Mouse (Mus musculus) thymus, postnatal 0 days (tissue): ENCODE measurements around the gene Cdk5. TPM values are rescaled to one million over a fixed set of nuclear protein-coding genes. Genes with fewer than 3 reads are reported as not detected.
A peak's percentile ranks its signal among the peaks of the same experiment; 100 is the strongest.

ENCODE experiments used
- DNase-seq: peaks from one replicate; pipeline ENCODE4 v3.0.0-alpha.2; 2015; ENCODE audit warnings: low spot score
- polyA plus RNA-seq: library from polyadenylated mRNA; unstranded; fragments of >200 nt; fragmentation: Nextera tagmentation; extraction: Ambion mirVana; gene quantifications from 2 replicates; pipeline ENCODE4 v1.2.1, GENCODE M21; 2015

Gene Cdk5
- polyA plus RNA-seq, 1 experiment from 2014 or later: 31.4 TPM

DNA sequence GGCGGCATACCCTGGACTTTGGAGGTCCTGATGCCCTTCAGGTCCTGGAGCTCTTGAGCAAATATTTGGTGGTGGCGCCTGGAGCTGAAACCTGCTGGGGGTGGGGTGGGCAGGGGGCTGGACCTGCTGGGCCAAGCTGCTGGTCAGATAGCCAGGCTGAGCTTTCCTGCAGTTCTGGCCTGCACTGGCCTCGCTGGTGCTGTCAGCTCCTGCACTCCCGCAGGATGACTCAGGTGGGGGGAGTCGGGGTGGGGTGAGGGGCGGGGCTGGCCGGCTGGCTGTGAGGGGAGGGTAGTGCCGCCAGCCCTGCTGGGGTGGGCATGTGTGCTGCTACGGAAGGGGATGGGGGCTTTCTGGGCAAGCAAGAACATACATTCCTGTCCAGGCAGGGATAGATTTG lies 5.3 kb upstream of the Cdk5 start:
- no peak for DNase-seq

DNA sequence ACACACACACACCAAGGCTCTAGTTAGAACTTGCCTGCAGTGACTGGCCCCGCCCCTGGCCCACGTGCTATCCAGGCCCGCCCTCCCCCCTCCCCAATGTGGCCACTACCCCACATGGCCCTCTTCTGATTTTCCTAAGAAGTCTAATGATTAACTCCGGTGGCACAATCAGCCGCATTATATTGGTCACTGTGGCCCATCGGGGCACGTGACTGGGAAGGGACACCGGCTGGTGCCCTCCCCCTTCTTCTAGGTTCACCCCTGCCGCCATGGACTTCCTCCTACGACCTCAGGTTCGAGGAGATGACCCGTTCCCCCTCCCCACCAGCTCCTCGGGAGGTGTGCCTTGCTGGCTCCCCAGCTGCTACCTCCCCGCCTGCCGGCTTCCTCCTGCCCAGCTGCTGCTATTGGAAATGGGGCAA lies 4.7 kb upstream of the Cdk5 start:
- no peak for DNase-seq

DNA sequence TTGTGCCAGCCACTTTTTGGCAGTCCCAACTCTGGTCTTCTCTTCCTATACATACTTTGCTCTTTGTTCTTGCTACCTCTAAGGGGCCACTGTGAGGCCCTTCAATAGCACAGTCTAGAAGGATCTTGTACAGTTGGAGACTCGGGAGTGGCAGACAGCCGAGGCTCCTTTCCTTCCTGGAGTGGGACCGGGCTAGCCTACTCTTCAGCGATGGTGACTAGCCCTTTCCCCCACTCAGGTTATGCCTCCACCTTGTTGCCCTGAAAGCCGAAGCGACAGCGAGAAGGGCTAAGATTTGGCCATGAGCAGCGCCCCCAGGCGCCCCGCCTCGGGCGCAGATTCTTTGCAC lies 3.9 kb upstream of the Cdk5 start:
- DNase-seq: no peak

DNA sequence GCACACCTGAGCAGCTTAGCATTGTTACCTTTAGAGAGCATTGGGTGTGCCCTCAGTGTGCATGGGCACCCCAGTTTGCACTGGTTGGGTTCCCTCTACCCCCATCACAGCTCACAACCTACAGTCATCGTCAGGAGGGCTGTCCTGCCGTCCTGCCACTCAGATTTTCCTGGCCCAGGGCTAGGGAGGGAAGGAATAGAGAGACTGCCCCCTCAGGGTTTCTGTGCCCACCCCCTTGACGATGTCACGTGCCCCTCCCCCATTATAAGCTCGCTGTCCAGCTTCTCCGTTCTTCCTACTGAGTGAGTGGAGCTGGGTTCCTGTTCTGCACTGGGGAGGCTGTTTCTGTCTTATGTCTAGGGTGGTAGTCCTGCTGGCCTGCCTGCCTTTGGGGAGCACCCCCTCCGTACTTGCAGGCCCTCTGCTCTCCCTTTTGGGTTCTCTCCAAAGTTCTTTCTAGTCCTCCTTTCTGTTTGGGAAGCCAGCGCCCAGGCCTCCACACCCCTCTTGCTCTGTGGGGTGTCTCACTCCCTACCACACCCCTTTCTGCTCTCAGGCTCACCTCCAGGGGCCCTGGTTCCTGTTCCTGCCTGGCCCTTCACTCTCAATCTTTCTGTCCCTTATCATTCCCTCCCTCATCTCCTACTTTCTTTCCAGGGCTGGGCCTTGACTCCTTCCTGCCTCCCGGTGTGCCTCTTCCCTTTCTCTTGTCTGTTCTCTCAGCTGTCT lies 3.4 kb upstream of the Cdk5 start:
- DNase-seq: no peak

DNA sequence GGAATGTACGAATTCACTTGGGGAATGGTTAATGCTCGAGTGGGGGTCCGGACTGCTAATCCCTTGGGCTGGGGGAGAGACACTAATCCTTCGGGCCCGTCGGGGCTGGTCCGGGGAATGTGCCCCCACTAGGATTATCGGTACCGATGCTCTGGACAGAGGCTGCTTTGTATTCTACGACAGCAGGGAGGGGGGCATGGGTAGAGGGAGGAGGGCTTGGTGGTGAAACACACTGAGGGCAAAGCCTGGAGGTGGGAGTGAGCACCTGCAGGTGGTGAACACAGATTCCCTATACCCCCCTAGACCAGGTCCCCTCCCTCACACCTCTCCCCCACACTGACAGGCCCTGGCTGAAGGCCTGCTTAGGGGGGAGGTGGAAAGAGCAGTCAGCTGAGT lies 2.7 kb upstream of the Cdk5 start:
- DNase-seq: peak; percentile 28

DNA sequence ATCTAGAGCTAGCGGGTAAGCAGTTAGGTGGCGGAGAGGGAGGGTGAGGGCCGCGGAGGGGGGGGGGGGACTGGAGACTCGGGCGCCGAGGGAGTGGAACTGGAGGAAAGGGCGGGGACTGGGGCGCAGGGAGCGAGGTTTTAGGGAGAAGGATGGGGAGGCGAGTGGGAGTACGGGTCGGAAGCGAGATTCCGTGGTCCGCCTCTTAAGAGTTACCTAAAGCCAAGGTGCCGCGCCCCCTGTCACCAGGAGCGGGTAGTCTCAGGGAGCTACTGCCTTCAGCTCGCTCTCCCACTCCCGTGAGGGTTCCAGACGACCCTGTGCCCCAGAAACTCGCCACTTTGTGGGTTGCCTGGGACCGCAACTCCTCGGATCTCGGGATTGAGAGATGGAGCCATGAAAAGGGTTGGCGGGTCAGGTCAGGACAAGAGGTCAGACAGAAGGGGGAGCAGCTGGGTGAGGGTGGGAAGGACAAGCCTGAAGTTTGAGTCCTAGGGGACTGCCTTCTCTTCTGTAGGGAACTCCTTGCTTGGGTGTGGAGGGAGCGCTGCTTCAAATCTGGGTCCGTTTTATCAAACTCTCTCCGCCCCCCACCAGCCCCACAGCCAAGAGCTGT lies 2.2 kb upstream of the Cdk5 start:
- DNase-seq: peak; percentile 73

DNA sequence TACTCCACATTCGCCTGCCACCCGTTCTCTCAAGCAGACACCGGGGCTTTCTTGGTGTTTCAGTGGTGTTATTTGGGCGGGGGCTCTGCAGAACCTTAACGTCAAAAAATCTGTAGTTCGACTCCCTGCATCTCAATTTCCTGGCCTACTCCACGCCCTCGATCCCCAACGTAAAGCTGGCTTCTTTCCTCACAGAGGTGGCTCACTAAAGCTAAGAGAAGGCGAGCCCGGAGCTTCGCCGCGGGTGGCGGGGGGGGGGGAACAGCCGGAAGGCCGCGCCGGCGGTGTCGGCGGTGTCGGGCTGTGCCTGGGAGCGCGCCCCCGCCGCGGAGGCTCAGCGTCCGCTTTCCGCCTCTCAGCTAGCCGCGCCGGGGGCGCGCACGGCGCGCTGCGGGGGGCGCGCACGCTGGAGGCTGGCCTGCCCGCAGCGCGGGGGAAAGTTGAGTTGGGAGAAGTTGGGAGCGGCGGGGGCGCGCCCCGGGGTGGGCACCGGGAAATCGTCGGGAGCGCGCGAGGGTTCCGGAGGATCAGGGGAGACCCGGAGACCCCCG lies 1.6 kb upstream of the Cdk5 start:
- peak; percentile 93 for DNase-seq

DNA sequence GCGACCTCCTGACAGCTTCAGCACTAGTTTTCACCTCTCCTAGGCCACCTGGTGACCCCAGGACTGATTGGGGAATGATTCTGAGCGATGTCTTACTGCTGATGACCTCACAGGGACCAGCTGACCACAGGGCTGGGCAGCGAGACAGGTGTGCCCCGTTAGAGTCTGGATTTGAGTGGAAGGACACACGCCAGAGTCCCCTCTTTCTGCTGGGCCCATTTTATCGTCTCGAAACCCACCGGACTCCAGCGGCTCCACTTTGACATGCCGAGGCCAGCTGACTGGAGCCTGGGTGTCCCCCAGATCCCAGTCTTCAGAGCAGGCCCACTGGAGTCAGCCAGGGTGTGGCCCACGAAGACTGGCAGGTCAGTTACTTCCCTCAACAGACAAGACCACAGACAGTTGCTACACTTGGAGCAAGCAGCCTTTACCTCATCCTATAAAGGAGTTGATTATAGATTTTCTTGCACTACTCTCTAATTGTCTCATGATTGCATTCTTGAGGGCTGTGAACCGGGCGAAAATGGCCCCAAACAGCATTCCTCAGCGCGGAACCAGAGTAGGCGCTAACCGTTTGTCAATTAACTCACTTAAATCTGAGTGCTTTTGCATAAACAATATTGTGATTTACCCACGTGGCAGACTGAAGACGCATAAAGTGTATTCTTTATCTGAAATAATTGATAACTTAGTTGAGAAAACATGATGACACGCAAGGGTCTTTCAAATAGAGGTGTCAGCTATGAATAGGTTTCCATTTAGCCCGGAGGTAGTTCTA lies 863 bp upstream of the Cdk5 start:
- peak; percentile 27 for DNase-seq

DNA sequence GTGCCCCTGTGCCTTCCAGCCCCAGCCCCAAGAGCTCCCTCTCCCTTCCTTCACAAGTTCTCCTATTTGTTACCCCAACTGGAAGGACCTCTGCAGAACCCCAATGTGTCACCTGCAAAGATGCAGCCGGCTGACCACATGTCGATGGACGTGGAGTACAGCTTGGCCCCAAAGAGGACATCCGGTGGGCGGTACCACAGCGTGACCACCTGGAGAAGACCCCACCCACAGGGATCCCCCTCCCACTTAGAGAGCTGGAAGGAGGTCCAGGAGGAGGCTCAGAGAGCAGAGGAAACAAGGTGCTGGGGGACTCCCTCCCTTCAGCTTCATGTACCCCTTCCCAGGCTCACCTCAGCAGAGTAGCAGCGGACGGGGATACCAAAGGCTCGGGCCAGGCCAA lies 2.9 kb downstream of the Cdk5 start:
- no peak for DNase-seq

DNA sequence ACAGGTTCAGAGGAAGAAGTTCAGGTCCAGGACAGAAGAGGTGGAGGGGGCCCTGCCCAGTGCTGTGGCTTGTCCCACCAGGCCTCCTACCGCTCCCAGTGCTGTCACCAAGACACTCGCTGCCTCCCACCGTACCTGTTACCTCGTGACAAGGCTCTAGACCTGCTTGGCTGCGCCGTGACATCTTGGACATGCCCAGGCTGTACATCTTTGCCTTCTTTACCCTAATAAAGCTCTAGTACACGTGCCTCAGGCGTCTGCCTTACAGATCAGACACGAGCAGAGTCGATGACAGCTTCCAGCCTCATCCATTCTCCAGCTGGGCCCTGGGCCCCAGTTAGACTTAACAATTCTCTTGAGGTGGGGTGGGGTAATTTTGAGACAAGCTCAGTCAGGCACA lies 5.7 kb downstream of the Cdk5 start:
- no peak for DNase-seq

DNA sequence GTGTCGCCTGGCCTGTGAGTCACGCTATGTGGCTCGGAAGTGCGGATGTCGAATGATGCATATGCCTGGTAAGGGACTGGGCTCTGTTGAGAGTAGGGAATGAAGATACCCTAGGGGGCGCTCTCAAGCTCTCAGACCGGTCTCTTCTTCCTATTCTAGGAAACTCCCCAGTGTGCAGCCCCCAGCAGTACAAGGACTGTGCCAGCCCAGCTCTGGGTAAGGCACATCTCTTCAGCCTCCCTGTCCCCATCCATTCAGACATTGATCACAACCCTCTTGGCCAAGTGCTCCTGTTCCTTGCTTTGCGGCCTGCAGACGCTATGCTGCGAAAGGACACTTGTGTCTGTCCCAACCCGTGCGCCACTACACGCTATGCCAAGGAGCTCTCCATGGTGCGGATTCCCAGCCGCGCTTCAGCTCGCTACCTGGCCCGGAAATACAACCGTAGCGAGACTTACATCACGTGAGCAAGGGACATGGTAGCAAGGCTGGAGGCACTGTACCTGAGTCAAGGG lies 7.1 kb downstream of the Cdk5 start:
- DNase-seq: peak; percentile 84

DNA sequence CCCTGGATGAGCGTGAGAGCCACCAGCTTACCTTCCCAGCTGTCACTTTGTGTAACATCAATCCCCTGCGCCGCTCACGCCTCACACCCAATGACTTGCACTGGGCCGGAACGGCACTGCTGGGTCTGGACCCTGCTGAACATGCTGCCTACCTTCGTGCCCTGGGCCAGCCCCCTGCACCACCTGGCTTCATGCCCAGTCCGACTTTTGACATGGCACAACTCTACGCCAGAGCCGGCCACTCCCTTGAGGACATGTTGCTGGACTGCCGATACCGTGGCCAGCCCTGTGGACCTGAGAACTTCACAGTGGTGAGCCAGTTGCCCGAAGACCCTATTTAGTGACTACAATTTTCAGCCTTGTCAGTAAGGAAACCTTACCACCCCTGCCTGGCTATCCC lies 9.4 kb downstream of the Cdk5 start:
- no peak for DNase-seq

DNA sequence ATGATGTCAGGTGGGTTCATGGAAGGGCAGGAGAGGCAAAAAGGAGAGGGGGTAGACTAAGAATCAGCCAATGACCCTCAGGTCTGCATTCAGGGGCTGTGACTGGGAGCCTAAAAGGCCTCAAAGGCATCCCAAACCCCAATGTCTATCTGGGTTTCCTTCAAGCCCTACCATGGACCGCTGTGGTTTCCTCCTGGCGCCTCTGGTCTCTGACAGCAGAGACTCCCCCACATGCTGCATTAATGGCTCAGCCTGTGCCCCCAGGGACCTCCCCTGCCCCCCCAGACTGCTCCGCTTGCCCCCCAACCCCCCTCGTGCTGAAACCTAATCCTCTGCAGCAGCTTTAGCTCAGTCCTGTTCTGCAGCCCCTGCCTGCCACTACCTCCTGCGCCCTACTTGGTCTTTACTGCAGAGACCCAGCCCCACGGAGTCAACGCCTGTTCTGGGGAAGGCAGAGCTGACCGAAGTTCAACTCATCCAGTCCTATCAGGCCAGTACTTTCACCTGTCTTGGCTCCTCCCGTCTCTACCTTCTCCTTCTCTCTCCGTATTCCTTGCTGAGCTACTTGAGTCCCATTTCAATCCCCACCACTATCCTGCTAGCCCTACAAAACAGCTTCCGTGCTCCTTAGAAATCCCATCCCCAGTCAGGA lies 10.2 kb downstream of the Cdk5 start, which contains the start of gene Asic3:
Gene Asic3, plus strand, starts transcription at position 351 of the 652 bp plus-strand sequence.
- DNase-seq: no peak

DNA sequence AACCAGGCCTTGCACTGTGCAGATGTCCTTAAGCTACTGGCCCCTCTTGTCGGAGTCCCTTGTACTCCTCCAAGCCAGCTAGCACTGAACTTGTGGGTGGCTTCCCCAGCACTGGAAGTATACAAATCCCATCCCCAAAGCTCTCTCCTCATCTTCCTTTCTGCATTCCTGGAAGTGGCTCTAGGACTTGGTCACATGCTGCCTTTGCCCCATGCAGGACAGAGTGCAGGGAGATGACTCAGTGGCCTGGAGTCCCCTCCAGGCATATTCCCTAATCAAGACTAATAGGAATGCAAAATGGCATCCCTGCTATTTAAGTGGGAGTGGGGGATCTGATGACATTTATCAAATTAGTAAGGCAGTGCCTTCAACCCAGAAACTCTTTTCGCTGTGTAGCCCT lies 11.3 kb downstream of the Cdk5 start:
- no peak for DNase-seq

DNA sequence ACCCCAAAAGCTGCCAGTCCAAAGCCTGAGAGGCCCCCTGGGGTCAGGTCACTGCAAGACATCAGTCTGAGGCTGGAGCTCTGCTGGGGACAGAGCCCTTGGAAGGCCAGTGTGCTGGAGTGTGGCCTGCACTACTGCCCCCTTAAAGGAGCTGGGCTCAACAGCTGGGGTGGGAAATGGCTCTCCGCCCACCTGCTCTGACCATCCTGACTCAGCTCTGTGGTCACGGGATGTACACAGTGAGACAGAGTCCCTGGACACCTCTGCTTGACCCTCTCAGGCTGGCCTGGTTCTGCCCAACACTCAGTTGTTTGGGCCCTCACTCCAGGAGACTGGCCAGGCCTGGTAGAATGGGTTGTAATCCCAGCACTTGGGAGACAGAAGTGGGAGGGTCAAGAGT lies 13.9 kb downstream of the Cdk5 start:
- no peak for DNase-seq

DNA sequence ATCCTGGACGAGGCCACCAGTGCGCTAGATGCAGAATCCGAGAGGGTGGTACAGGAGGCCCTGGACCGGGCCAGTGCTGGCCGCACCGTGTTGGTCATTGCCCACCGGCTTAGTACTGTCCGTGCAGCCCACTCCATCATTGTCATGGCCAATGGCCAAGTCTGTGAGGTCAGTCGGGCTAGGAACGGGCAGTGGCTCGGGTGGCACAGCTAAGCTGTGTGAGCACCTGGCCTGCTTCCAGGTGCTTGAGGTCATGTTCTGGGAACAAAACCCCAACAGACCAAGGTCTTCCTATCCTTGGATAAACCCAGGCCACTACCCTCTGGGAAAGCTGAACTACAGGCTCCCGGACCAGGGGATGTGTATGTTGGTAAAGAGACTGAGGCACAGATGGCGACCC lies 14.7 kb downstream of the Cdk5 start:
- no peak for DNase-seq

DNA sequence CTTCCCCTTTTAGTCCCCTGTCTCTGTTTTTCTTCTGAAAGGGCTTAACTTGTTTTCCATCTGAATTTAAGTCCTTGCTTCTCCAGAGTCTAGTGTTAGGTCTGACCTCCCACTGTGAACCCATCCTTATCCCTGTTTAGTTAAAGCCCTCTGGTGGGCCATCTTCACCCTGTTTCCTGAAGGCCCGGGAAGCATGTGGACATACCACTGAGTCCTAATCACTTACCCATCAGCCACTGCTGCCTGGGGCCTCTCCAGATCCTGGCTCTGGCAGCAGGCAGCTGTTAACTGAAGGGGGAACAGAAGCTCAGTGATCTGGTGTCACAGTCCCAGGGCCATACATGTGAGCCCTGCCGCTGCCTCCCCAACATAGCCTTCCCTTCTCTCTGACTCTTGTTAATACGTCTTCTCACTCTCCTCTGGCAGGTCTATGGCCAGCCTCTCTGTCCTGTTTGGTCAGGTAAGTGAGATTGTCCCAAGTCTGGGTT lies 17.9 kb downstream of the Cdk5 start:
- no peak for DNase-seq

DNA sequence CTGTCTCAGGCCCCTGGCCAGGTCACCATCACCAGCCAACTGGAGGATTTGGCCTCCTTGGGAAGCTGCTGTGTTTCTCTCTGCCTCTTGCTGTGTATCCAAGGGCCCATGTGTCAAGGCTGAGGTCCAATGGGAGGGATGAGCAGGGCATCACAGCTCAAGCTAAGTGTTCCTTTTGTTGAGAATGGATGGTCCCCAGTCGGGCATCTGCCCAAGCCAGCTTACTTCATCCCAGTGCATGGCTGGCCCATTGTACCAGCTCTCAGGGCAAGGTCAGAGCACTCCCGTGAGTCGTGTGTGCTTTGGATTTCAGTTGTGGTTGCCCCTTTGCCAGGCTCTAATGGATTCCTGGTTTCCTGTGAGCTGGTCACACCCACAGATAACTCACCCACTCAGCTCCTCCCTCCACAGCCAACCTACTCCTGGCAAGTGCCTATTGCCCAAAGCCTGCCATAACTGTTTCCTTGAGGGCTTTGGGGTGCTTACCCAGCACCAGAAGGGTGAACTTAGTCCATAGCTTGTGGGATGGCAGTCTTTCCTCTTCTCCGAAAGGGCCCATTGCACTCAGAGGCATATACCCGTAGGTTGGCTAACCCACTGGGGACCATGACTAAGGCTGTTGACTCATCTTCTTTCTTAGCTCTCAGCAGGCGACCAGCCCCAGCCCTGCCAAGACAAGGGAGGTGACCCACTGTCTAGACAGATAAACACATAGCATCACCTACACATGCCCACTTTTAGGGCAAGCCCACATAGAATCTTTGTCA lies 18.6 kb downstream of the Cdk5 start:
- DNase-seq: no peak

DNA sequence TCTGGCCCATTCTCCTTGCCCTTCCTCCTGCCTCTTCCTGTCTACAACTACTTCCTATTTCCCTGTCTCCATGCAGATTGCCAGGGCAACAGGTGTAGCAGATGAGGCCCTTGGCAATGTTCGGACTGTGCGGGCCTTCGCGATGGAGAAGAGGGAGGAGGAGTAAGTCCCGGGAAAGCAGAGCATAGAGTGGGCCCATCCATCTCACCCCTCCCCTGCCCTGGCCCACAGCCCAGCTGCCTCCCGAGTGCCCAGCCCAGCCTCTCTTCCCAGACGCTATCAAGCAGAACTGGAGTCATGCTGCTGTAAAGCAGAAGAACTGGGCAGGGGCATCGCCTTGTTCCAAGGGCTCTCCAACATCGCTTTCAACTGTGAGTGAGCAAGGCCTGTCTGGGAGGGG lies 21.4 kb downstream of the Cdk5 start:
- DNase-seq: no peak

DNA sequence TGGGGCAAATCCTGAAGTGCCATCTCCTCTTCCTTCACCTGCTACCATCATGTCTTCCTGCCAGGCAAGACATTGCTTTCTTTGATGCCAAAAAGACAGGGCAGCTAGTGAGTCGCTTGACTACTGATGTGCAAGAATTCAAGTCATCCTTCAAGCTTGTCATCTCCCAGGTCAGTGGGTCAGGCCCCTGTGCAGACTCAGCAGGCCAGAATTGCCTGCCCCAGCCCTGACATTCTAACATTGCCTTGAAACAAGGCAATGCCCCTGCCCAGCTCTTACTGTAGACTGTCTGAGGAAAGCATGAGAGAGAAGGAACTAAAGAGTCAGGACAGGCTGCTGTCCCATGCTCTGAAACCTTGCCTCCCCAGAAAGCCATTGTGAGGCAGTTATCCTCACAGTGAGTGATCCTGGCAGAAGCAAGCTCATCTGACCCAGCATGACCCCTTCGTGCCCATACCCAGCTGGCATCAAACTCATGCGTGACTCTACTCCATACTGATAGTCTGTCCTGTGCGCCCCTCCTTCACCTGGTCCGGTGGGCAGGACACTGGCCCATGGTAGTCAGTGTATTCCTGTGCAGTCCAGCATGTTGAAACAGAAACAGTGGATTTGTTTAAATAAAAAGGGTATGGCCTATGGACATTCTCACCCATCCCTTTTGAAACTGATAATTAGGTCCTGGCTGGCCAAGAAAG lies 22.3 kb downstream of the Cdk5 start:
- no peak for DNase-seq
